Mouse (Mus musculus) neural tube, embryonic 14.5 days (tissue): ENCODE measurements around the gene Topaz1. TPM values are rescaled to one million over a fixed set of nuclear protein-coding genes. Genes with fewer than 3 reads are reported as not detected.
"Not testable (repeated sequence)": the region's sequence is repeated elsewhere in the genome, so short reads cannot be mapped to it uniquely, and the experiment has no call there.

Experiments
- ATAC-seq: fragments of 200-750 bp; cut with Nextera tagmentation; 2 replicates; pipeline ENCODE4 v1.8.0; 2017; ENCODE audit warnings: low read depth, mild to moderate bottlenecking, moderate TSS enrichment, moderate library complexity
- H3K27ac ChIP-seq: fragments of 300-500 bp; sonication (generic); 2 replicates; pipeline ENCODE4 v1.5.1; 2014; ENCODE audit warnings: low read depth, mild to moderate bottlenecking, control low read depth, low read length, moderate library complexity, mixed read lengths
- H3K27me3 ChIP-seq: fragments of 300-500 bp; sonication (generic); 2 replicates; pipeline ENCODE4 v1.6.1; 2014; ENCODE audit warnings: low read length; ENCODE audit not compliant: control insufficient read depth, insufficient read depth
- H3K36me3 ChIP-seq: fragments of 300-500 bp; sonication (generic); 2 replicates; pipeline ENCODE4 v1.6.1; 2014; ENCODE audit warnings: low read length, mixed read lengths; ENCODE audit not compliant: control insufficient read depth, insufficient read depth
- H3K4me1 ChIP-seq: fragments of 300-500 bp; sonication (generic); 2 replicates; pipeline ENCODE4 v1.6.1; 2014; ENCODE audit warnings: low read length; ENCODE audit not compliant: control insufficient read depth, insufficient read depth
- H3K4me2 ChIP-seq: fragments of 300-500 bp; sonication (generic); 2 replicates; pipeline ENCODE4 v1.6.1; 2014; ENCODE audit warnings: mild to moderate bottlenecking, low read depth, low read length, control low read depth
- H3K4me3 ChIP-seq: fragments of 300-500 bp; sonication (generic); 2 replicates; pipeline ENCODE4 v1.5.1; 2014; ENCODE audit warnings: low read depth, low read length, control low read depth, mixed read lengths
- H3K9ac ChIP-seq: fragments of 300-500 bp; sonication (generic); replicated peaks from 2 replicates; pipeline ENCODE4 v1.6.1; 2014; ENCODE audit warnings: low read depth, mild to moderate bottlenecking, control low read depth, low read length, mixed read lengths
- H3K9me3 ChIP-seq: fragments of 300-500 bp; sonication (generic); 2 replicates; pipeline ENCODE4 v1.6.1; 2016; ENCODE audit warnings: low read length; ENCODE audit not compliant: control insufficient read depth
- WGBS: fragments of 180-500 bp; shearing (Covaris S2); extraction: QIAGEN DNeasy Blood & Tissue Kit; methylation state at CpG from one replicate; pipeline ENCODE4 v1.1.7; 2014; 5-methylcytosine and 5-hydroxymethylcytosine counted together
- polyA plus RNA-seq: library from polyadenylated mRNA; unstranded; fragments of >200 nt; fragmentation: Nextera tagmentation; extraction: Ambion mirVana; gene quantifications from 2 replicates; pipeline ENCODE4 v1.2.1, GENCODE M21; 2014

Topaz1 gene
- polyA plus RNA-seq, 1 experiment from 2014 or later: not detected

DNA sequence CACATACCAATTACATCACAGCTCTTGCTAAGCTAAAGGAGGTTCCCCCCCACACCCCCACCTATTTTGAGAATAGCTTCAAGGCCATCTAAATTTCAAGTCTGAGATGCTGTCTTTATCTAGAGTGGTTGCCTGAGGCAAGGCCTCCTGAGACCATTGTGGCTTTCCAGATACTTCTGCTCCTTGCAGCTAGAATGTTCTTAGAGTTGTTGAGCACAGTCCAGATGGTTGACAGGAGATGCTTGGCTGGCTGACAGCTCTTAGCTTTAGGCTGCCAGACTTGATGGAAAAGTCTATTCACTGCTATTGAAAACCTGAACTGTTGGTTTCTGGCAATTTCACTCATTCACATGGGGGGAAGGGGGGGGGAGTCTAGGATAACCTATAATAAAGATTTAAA lies 99.0 kb downstream of the Topaz1 start:
- no peaks in the 10 kb centered on the region for H3K4me1 ChIP-seq
- H3K4me2 ChIP-seq: no peak overlapping the region
- H3K36me3 ChIP-seq: peaks cover 14% of the 10 kb centered on the region
- no peaks in the 10 kb centered on the region for H3K9me3 ChIP-seq
- H3K27me3 ChIP-seq: no peaks in the 10 kb centered on the region
- no peak overlapping the region for H3K27ac ChIP-seq
- no peak overlapping the region for H3K4me3 ChIP-seq
- H3K9ac ChIP-seq: no peak overlapping the region
- no peak for ATAC-seq

DNA sequence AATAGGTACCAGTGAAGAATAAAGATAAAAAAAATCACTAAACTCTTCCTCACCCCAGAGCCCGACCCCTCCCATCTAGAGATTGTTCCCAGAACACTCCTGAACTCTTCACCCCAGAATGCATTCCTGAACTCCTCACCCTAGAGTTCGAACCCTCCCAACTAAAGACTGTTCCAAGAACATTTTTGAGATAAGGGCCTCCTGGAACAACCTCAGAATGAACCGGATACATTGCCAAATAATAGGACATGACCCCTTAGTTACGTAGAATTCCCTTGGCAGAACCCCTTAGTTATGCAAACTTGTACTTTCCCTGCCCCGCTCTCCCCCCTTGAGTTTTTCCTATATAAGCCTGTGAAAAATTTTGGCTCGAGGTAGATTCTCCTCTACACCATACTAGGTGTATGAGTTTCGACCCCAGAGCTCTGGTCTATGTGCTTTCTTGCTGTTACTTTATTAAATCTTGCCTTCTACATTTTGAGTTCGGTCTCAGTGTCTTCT lies 100.7 kb downstream of the Topaz1 start:
- 98% methylated on average over 5 of the region's 8 CpGs for WGBS
- not testable (repeated sequence) for H3K4me3 ChIP-seq

More for the DNA sequence above, 100.7 kb downstream of the Topaz1 start:
- ATAC-seq, H3K27me3 ChIP-seq, H3K9ac ChIP-seq, H3K4me2 ChIP-seq, H3K4me1 ChIP-seq, H3K27ac ChIP-seq, H3K9me3 ChIP-seq: not testable (repeated sequence)
- H3K36me3 ChIP-seq: peaks cover 31% of the 10 kb centered on the region

Other genes with a start within 250 kb of the Topaz1 start
- gene Tcaim, start 58.2 kb downstream of the Topaz1 start, polyA plus RNA-seq: 9.8 and 12.1 TPM in 2 replicates
- gene Gm35549, start 96.7 kb downstream of the Topaz1 start, polyA plus RNA-seq: 1.3 and 1.6 TPM in 2 replicates
- gene Zfp445, start 118.7 kb downstream of the Topaz1 start, polyA plus RNA-seq: 98.4 and 107 TPM in 2 replicates
- 3.1 and 4.0 TPM in 2 replicates for gene Zkscan7, start 138.3 kb downstream of the Topaz1 start, polyA plus RNA-seq
- 18.8 and 21.4 TPM in 2 replicates for gene Zfp105, start 175.7 kb downstream of the Topaz1 start, polyA plus RNA-seq
- 33.2 and 34.5 TPM in 2 replicates for gene 1110059G10Rik, start 203.7 kb downstream of the Topaz1 start, polyA plus RNA-seq
- 8.9 and 9.0 TPM in 2 replicates for gene Kif15, start 203.7 kb downstream of the Topaz1 start, polyA plus RNA-seq